Mouse (Mus musculus): ENCODE results near the gene Sulf2. TPM values are rescaled to one million over a fixed set of nuclear protein-coding genes. Genes with fewer than 3 reads are reported as not detected.

Sulf2 gene
- total and polyA plus RNA-seq, 2 experiments from 2014 or later: 54.8 to 86.5 TPM

GRCm38 (mm10) chr2:166175145-166175544, 19.7 kb upstream of the Sulf2 start:
- no peak for DNase-seq (ENCODE audit: low spot score)
- WGBS: 36% methylated on average over 3 of the region's 3 CpGs
- H3K27ac ChIP-seq (ENCODE audit: low read depth): no peak overlapping the region
- H3K9ac ChIP-seq (replicated peaks; ENCODE audit: low read depth, low read length): no peak overlapping the region
- H3K27me3 ChIP-seq (ENCODE audit: control insufficient read depth, insufficient read depth, low read length): no peaks in the 10 kb centered on the region
- ATAC-seq (ENCODE audit: insufficient read depth, low read depth): no peak
- no peak overlapping the region for H3K4me3 ChIP-seq (ENCODE audit: low read depth, low read length)
- no peaks in the 10 kb centered on the region for H3K9me3 ChIP-seq (replicated peaks; ENCODE audit: control insufficient read depth, low read length)
- TF ChIP-seq CTCF (IDR thresholded peaks at IDR 0.05; ENCODE audit: low read depth): no peak
- TF ChIP-seq EP300 (IDR thresholded peaks at IDR 0.05; ENCODE audit: low read depth): no peak
- H3K4me1 ChIP-seq (ENCODE audit: control insufficient read depth, insufficient read depth): peaks cover 5% of the 10 kb centered on the region
- H3K4me2 ChIP-seq (ENCODE audit: low read depth, low read length): no peak overlapping the region
- H3K36me3 ChIP-seq (replicated peaks; ENCODE audit: control insufficient read depth, insufficient read depth, low read length): no peaks in the 10 kb centered on the region

GRCm38 (mm10) chr2:166173169-166173568, 17.7 kb upstream of the Sulf2 start:
- no peak overlapping the region for H3K9ac ChIP-seq (replicated peaks; ENCODE audit: low read depth, low read length)
- H3K9me3 ChIP-seq (replicated peaks; ENCODE audit: control insufficient read depth, low read length): no peaks in the 10 kb centered on the region
- no peak overlapping the region for H3K27ac ChIP-seq (ENCODE audit: low read depth)
- DNase-seq (ENCODE audit: low spot score): no peak
- no peaks in the 10 kb centered on the region for H3K36me3 ChIP-seq (replicated peaks; ENCODE audit: control insufficient read depth, insufficient read depth, low read length)
- H3K4me3 ChIP-seq (ENCODE audit: low read depth, low read length): no peak overlapping the region
- H3K4me1 ChIP-seq (ENCODE audit: control insufficient read depth, insufficient read depth): no peaks in the 10 kb centered on the region
- H3K4me2 ChIP-seq (ENCODE audit: low read depth, low read length): no peak overlapping the region
- H3K27me3 ChIP-seq (ENCODE audit: control insufficient read depth, insufficient read depth, low read length): no peaks in the 10 kb centered on the region
- TF ChIP-seq EP300 (IDR thresholded peaks at IDR 0.05; ENCODE audit: low read depth) (no peak), CTCF (IDR thresholded peaks at IDR 0.05; ENCODE audit: low read depth) (no peak)
- ATAC-seq (ENCODE audit: insufficient read depth, low read depth): no peak
- WGBS: 53% methylated on average over 5 of the region's 5 CpGs

GRCm38 (mm10) chr2:166170173-166170572, 14.7 kb upstream of the Sulf2 start:
- H3K27ac ChIP-seq (ENCODE audit: low read depth): no peak overlapping the region
- TF ChIP-seq EP300 (IDR thresholded peaks at IDR 0.05; ENCODE audit: low read depth): no peak
- H3K9me3 ChIP-seq (replicated peaks; ENCODE audit: control insufficient read depth, low read length): no peaks in the 10 kb centered on the region
- H3K4me3 ChIP-seq (ENCODE audit: low read depth, low read length): no peak overlapping the region
- no peaks in the 10 kb centered on the region for H3K27me3 ChIP-seq (ENCODE audit: control insufficient read depth, insufficient read depth, low read length)
- no peak for DNase-seq (ENCODE audit: low spot score)
- 69% methylated on average over 7 of the region's 7 CpGs for WGBS
- H3K4me1 ChIP-seq (ENCODE audit: control insufficient read depth, insufficient read depth): no peaks in the 10 kb centered on the region
- no peak overlapping the region for H3K4me2 ChIP-seq (ENCODE audit: low read depth, low read length)
- no peak for ATAC-seq (ENCODE audit: insufficient read depth, low read depth)
- H3K36me3 ChIP-seq (replicated peaks; ENCODE audit: control insufficient read depth, insufficient read depth, low read length): no peaks in the 10 kb centered on the region
- H3K9ac ChIP-seq (replicated peaks; ENCODE audit: low read depth, low read length): no peak overlapping the region

- no peak overlapping the region for H3K27ac ChIP-seq (ENCODE audit: low read depth)
- ATAC-seq (ENCODE audit: insufficient read depth, low read depth) (no peak), DNase-seq (ENCODE audit: low spot score) (no peak)
- TF ChIP-seq CTCF (IDR thresholded peaks at IDR 0.05; ENCODE audit: low read depth) (no peak), EP300 (IDR thresholded peaks at IDR 0.05; ENCODE audit: low read depth) (no peak)
- H3K4me3 ChIP-seq (ENCODE audit: low read depth, low read length): no peak overlapping the region
- no peak overlapping the region for H3K9ac ChIP-seq (replicated peaks; ENCODE audit: low read depth, low read length)
- H3K27me3 ChIP-seq (ENCODE audit: control insufficient read depth, insufficient read depth, low read length): no peaks in the 10 kb centered on the region
- H3K36me3 ChIP-seq (replicated peaks; ENCODE audit: control insufficient read depth, insufficient read depth, low read length): no peaks in the 10 kb centered on the region
- H3K4me2 ChIP-seq (ENCODE audit: low read depth, low read length): no peak overlapping the region
- WGBS: 72% methylated on average over 7 of the region's 7 CpGs
- no peaks in the 10 kb centered on the region for H3K4me1 ChIP-seq (ENCODE audit: control insufficient read depth, insufficient read depth)
- no peaks in the 10 kb centered on the region for H3K9me3 ChIP-seq (replicated peaks; ENCODE audit: control insufficient read depth, low read length)
Measured at GRCm38 (mm10) chr2:166168868-166169267, 13.4 kb upstream of the Sulf2 start.

GRCm38 (mm10) chr2:166167387-166167786, 11.9 kb upstream of the Sulf2 start:
- H3K36me3 ChIP-seq (replicated peaks; ENCODE audit: control insufficient read depth, insufficient read depth, low read length): no peaks in the 10 kb centered on the region
- TF ChIP-seq EP300 (IDR thresholded peaks at IDR 0.05; ENCODE audit: low read depth) (no peak), CTCF (IDR thresholded peaks at IDR 0.05; ENCODE audit: low read depth) (no peak)
- no peak overlapping the region for H3K4me2 ChIP-seq (ENCODE audit: low read depth, low read length)
- H3K27ac ChIP-seq (ENCODE audit: low read depth): no peak overlapping the region
- no peak for DNase-seq (ENCODE audit: low spot score)
- no peak overlapping the region for H3K9ac ChIP-seq (replicated peaks; ENCODE audit: low read depth, low read length)
- 79% methylated on average over 2 of the region's 2 CpGs for WGBS
- no peak overlapping the region for H3K4me3 ChIP-seq (ENCODE audit: low read depth, low read length)
- peaks cover 5% of the 10 kb centered on the region; the same call in 1 of the 2 replicates for H3K4me1 ChIP-seq (ENCODE audit: control insufficient read depth, insufficient read depth)
- no peak for ATAC-seq (ENCODE audit: insufficient read depth, low read depth)
- no peaks in the 10 kb centered on the region for H3K27me3 ChIP-seq (ENCODE audit: control insufficient read depth, insufficient read depth, low read length)
- H3K9me3 ChIP-seq (replicated peaks; ENCODE audit: control insufficient read depth, low read length): no peaks in the 10 kb centered on the region

- no peak for TF ChIP-seq CTCF (IDR thresholded peaks at IDR 0.05; ENCODE audit: low read depth)
- no peak for TF ChIP-seq EP300 (IDR thresholded peaks at IDR 0.05; ENCODE audit: low read depth)
- no peaks in the 10 kb centered on the region for H3K36me3 ChIP-seq (replicated peaks; ENCODE audit: control insufficient read depth, insufficient read depth, low read length)
- no peaks in the 10 kb centered on the region for H3K9me3 ChIP-seq (replicated peaks; ENCODE audit: control insufficient read depth, low read length)
- DNase-seq (ENCODE audit: low spot score): no peak
- H3K9ac ChIP-seq (replicated peaks; ENCODE audit: low read depth, low read length): no peak overlapping the region
- H3K27me3 ChIP-seq (ENCODE audit: control insufficient read depth, insufficient read depth, low read length): no peaks in the 10 kb centered on the region
- 75% methylated on average over 7 of the region's 7 CpGs for WGBS
- no peak overlapping the region for H3K4me3 ChIP-seq (ENCODE audit: low read depth, low read length)
- no peak for ATAC-seq (ENCODE audit: insufficient read depth, low read depth)
- no peak overlapping the region for H3K4me2 ChIP-seq (ENCODE audit: low read depth, low read length)
- H3K4me1 ChIP-seq (ENCODE audit: control insufficient read depth, insufficient read depth): peaks cover 5% of the 10 kb centered on the region; the same call in 1 of the 2 replicates
- no peak overlapping the region for H3K27ac ChIP-seq (ENCODE audit: low read depth)
Measured at GRCm38 (mm10) chr2:166165396-166165795, 9.9 kb upstream of the Sulf2 start.
